Mouse (Mus musculus) MEL (cell line): Measurements from ENCODE around the gene Pdgfc. TPM values are rescaled to one million over a fixed set of nuclear protein-coding genes. Genes with fewer than 3 reads are reported as not detected.

ENCODE experiments used
- DNase-seq: peaks from one replicate; pipeline ENCODE4 v3.0.0; 2011; ENCODE audit warnings: low read depth, low spot score
- H3K27ac ChIP-seq: 2 replicates; pipeline ENCODE4 v1.5.1; 2012; ENCODE audit warnings: low read depth, mild to moderate bottlenecking, control low read depth, low read length, moderate library complexity; ENCODE audit not compliant: control insufficient read depth
- H3K27me3 ChIP-seq, 2 experiments: fragments of 150-350 bp in 1 of 2; sonication (generic) in 1 of 2; 2 replicates each; pipeline ENCODE4 v1.6.1; 2012; ENCODE audit warnings: low read length in 2 of 2, mild to moderate bottlenecking in 2 of 2, improper control_type of control experiment in 1 of 2, moderate library complexity in 1 of 2; ENCODE audit not compliant: insufficient read depth in 2 of 2, control insufficient read depth in 1 of 2
- H3K36me3 ChIP-seq, 2 experiments: 2 replicates each; pipeline ENCODE4 v1.6.1; 2012 to 2014; ENCODE audit warnings: low read length in 2 of 2, improper control_type of control experiment in 1 of 2, inconsistent platforms in 1 of 2, mild to moderate bottlenecking in 1 of 2; ENCODE audit not compliant: insufficient read depth in 2 of 2, control insufficient read depth in 1 of 2
- H3K4me1 ChIP-seq, 2 experiments: fragments of 150-350 bp in 1 of 2; sonication (generic) in 1 of 2; 2 replicates each; pipeline ENCODE4 v1.6.1; 2012; ENCODE audit warnings: low read length in 2 of 2, improper control_type of control experiment in 1 of 2, mild to moderate bottlenecking in 1 of 2; ENCODE audit not compliant: insufficient read depth in 2 of 2, control insufficient read depth in 1 of 2
- H3K4me3 ChIP-seq, 2 experiments: fragments of 150-350 bp in 1 of 2; sonication (generic) in 1 of 2; 2 replicates each; pipeline ENCODE4 v1.5.1; 2012; ENCODE audit warnings: low read depth in 2 of 2, low read length in 2 of 2, mild to moderate bottlenecking in 2 of 2, moderate library complexity in 2 of 2, control low read depth in 1 of 2, improper control_type of control experiment in 1 of 2; ENCODE audit not compliant: control insufficient read depth in 1 of 2, insufficient read depth in 1 of 2
- H3K79me2 ChIP-seq: 2 replicates; pipeline ENCODE4 v1.6.1; 2012; ENCODE audit warnings: mild to moderate bottlenecking, low read length, moderate library complexity; ENCODE audit not compliant: control insufficient read depth, poor library complexity, insufficient read depth
- H3K9ac ChIP-seq: 2 replicates; pipeline ENCODE4 v1.6.1; 2012; ENCODE audit warnings: low read depth, mild to moderate bottlenecking, control low read depth, low read length, moderate library complexity; ENCODE audit not compliant: control insufficient read depth, poor library complexity, severe bottlenecking
- H3K9me3 ChIP-seq: fragments of 150-350 bp; sonication (generic); replicated peaks from 2 replicates; pipeline ENCODE4 v1.6.1; 2012; ENCODE audit warnings: mild to moderate bottlenecking, low read length, improper control_type of control experiment, moderate library complexity; ENCODE audit not compliant: insufficient read depth
- CHD1 ChIP-seq: IDR thresholded peaks from 2 replicates; pipeline ENCODE4 v1.6.1; 2012; ENCODE audit warnings: low read depth, mild to moderate bottlenecking, inconsistent platforms, low read length, improper control_type of control experiment
- CHD2 ChIP-seq: IDR thresholded peaks from 2 replicates; pipeline ENCODE4 v1.6.1; 2011; ENCODE audit warnings: low read length, improper control_type of control experiment
- EP300 ChIP-seq, 2 experiments: IDR thresholded peaks; 2 replicates each; pipeline ENCODE4 v1.6.1; 2011; ENCODE audit warnings: improper control_type of control experiment in 2 of 2, low read length in 2 of 2, low read depth in 1 of 2, mild to moderate bottlenecking in 1 of 2
- ETS1 ChIP-seq: IDR thresholded peaks from 2 replicates; pipeline ENCODE4 v1.6.1; 2012; ENCODE audit warnings: low read depth, mild to moderate bottlenecking, inconsistent platforms, low read length, improper control_type of control experiment, moderate library complexity
- GABPA ChIP-seq: IDR thresholded peaks from 2 replicates; pipeline ENCODE4 v1.6.1; 2012; ENCODE audit warnings: low read depth, mild to moderate bottlenecking, inconsistent platforms, low read length, improper control_type of control experiment, moderate library complexity
- JUND ChIP-seq: IDR thresholded peaks from 2 replicates; pipeline ENCODE4 v1.6.1; 2011; ENCODE audit warnings: low read depth, mild to moderate bottlenecking, improper control_type of control experiment, low read length
- MAFK ChIP-seq: IDR thresholded peaks from 2 replicates; pipeline ENCODE4 v1.6.1; 2011; ENCODE audit warnings: low read depth, mild to moderate bottlenecking, low read length, improper control_type of control experiment, borderline replicate concordance
- MAX ChIP-seq: IDR thresholded peaks from 2 replicates; pipeline ENCODE4 v1.6.1; 2011; ENCODE audit warnings: low read length, improper control_type of control experiment
- MXI1 ChIP-seq: IDR thresholded peaks from 2 replicates; pipeline ENCODE4 v1.6.1; 2011; ENCODE audit warnings: mild to moderate bottlenecking, low read depth, low read length, improper control_type of control experiment
- MYC ChIP-seq: IDR thresholded peaks from 2 replicates; pipeline ENCODE4 v1.6.1; 2011; ENCODE audit warnings: low read depth, mild to moderate bottlenecking, low read length, improper control_type of control experiment, moderate library complexity
- NELFE ChIP-seq: IDR thresholded peaks from 2 replicates; pipeline ENCODE4 v1.6.1; 2011; ENCODE audit warnings: low read depth, low read length, improper control_type of control experiment
- NRF1 ChIP-seq: IDR thresholded peaks from 2 replicates; pipeline ENCODE4 v1.6.1; 2014; ENCODE audit warnings: low read depth, mild to moderate bottlenecking, inconsistent platforms, low read length, improper control_type of control experiment, moderate library complexity; ENCODE audit not compliant: poor library complexity, insufficient read depth, severe bottlenecking
- POLR2A ChIP-seq, 2 experiments: IDR thresholded peaks; 2 replicates each; pipeline ENCODE4 v1.6.1; 2011 to 2012; ENCODE audit warnings: low read length in 2 of 2, mild to moderate bottlenecking in 2 of 2, control low read depth in 1 of 2, improper control_type of control experiment in 1 of 2, low read depth in 1 of 2, moderate library complexity in 1 of 2; ENCODE audit not compliant: control insufficient read depth in 1 of 2, insufficient read depth in 1 of 2, poor library complexity in 1 of 2
- POLR2AphosphoS5 ChIP-seq: IDR thresholded peaks from 2 replicates; pipeline ENCODE4 v1.6.1; 2012; ENCODE audit warnings: low read depth, borderline replicate concordance, mild to moderate bottlenecking, inconsistent platforms, low read length, moderate library complexity, mixed read lengths
- RCOR1 ChIP-seq: IDR thresholded peaks from 2 replicates; pipeline ENCODE4 v1.6.1; 2012; ENCODE audit warnings: low read depth, mild to moderate bottlenecking, inconsistent platforms, low read length, improper control_type of control experiment
- SIN3A ChIP-seq: IDR thresholded peaks from 2 replicates; pipeline ENCODE4 v1.6.1; 2012; ENCODE audit warnings: low read length, improper control_type of control experiment, inconsistent platforms
- TAL1 ChIP-seq: IDR thresholded peaks from 2 replicates; pipeline ENCODE4 v1.6.1; 2012; ENCODE audit warnings: mild to moderate bottlenecking, inconsistent platforms, low read length, moderate library complexity, mixed read lengths
- TBP ChIP-seq: IDR thresholded peaks from 2 replicates; pipeline ENCODE4 v1.8.0; 2011; ENCODE audit warnings: low read depth, low read length, improper control_type of control experiment
- USF1 ChIP-seq: IDR thresholded peaks from 2 replicates; pipeline ENCODE4 v1.6.1; 2014; ENCODE audit warnings: low read depth, mild to moderate bottlenecking, inconsistent platforms, low read length, improper control_type of control experiment, moderate library complexity
- USF2 ChIP-seq, 2 experiments: IDR thresholded peaks; 2 replicates each; pipeline ENCODE4 v1.6.1; 2011 to 2012; ENCODE audit warnings: improper control_type of control experiment in 2 of 2, low read length in 2 of 2, borderline replicate concordance in 1 of 2, inconsistent platforms in 1 of 2, low read depth in 1 of 2, mild to moderate bottlenecking in 1 of 2; ENCODE audit not compliant: insufficient read depth in 1 of 2
- ZKSCAN1 ChIP-seq: IDR thresholded peaks from 2 replicates; pipeline ENCODE4 v1.6.1; 2012; ENCODE audit warnings: low read depth, mild to moderate bottlenecking, inconsistent platforms, low read length, improper control_type of control experiment, moderate library complexity
- ZMIZ1 ChIP-seq: IDR thresholded peaks from 2 replicates; pipeline ENCODE4 v1.6.1; 2012; ENCODE audit warnings: low read depth, mild to moderate bottlenecking, inconsistent platforms, low read length, improper control_type of control experiment, moderate library complexity
- polyA plus RNA-seq, 2 experiments: library from polyadenylated mRNA; stranded (reverse) in 1 of 2; unstranded in 1 of 2; fragments of >175 nt in 1 of 2; fragments of >200 nt in 1 of 2; gene quantifications; 2 replicates each; pipeline versions ENCODE4 v1.2.1 to v1.2.4; 2012; ENCODE audit warnings: low replicate concordance in 2 of 2, low read depth in 1 of 2; ENCODE audit not compliant: insufficient read length in 2 of 2, insufficient read depth in 1 of 2, missing spikeins in 1 of 2
- total RNA-seq: library from RNA; depleted of rRNA; stranded (reverse); fragments of 300-350 nt; gene quantifications from 2 replicates; pipeline ENCODE4 v1.2.3, GENCODE M21; 2012

Gene Pdgfc
- total and polyA plus RNA-seq, 3 experiments = not detected

GRCm38 (mm10) chr3:81164091-81164490, 127.9 kb downstream of the Pdgfc start:
- Histone ChIP-seq H3K27ac (no peak overlapping the region), H3K79me2 (no peaks in the 10 kb centered on the region), H3K4me3 (no peak overlapping the region), H3K9ac (no peak overlapping the region), H3K4me1 (no peaks in the 10 kb centered on the region), H3K27me3 (no peaks in the 10 kb centered on the region), H3K9me3 (no peaks in the 10 kb centered on the region), H3K36me3 (no peaks in the 10 kb centered on the region)
- no peak for TF ChIP-seq CHD1
- no peak for TF ChIP-seq JUND
- no peak for TF ChIP-seq GABPA
- no peak for TF ChIP-seq EP300 (IDR thresholded peaks at IDR 0.05; ENCODE audit: low read depth in 1 of 2, low read length in 2 of 2)
- TF ChIP-seq MXI1 = no peak
- DNase-seq = no peak

DNA sequence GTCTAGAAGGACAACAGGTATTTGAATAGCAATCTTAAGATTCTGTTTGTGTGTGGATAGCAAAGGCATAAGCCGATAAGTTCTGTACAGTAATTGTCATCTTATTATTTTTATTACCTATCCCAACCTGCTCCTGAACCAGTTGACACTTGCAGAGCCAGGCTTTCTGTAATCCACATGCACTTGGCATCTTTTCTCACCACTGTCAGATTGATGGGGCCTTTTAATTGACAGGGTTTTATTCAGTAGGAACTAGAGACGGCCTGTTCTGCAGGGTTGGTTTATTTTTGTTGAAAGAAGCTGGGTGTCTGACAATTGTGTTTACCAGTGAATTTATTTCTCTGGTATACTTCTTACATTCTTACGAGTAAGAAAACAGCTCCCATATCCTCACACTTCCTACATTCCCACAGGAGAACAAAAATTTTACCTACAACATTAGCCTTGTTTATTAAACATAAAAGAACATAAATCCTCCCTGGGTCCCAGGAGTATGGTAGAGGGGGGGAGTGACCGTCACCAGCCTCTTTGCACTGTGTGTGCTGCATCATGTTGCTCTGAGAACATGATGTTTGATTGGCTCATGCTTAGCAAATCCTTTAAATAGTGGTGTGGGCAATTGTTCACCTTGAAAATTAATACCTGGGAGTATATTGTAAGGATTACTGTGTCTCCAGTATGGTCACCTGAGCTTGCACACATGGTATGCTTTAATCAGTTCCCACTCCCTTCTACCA, 134.0 kb downstream of the Pdgfc start:
- no peak overlapping the region for H3K9ac ChIP-seq
- no peak for DNase-seq
- no peak overlapping the region for H3K4me3 ChIP-seq
- no peaks in the 10 kb centered on the region for H3K9me3 ChIP-seq
- H3K36me3 ChIP-seq = no peaks in the 10 kb centered on the region
- H3K79me2 ChIP-seq = no peaks in the 10 kb centered on the region
- TF ChIP-seq TAL1 (no peak), MAX (no peak), CHD1 (no peak), CHD2 (no peak), ZKSCAN1 (no peak)
- no peaks in the 10 kb centered on the region for H3K4me1 ChIP-seq
- H3K27ac ChIP-seq = no peak overlapping the region
- H3K27me3 ChIP-seq = no peaks in the 10 kb centered on the region

- Histone ChIP-seq H3K4me3 (no peak overlapping the region), H3K27me3 (no peaks in the 10 kb centered on the region), H3K9me3 (no peaks in the 10 kb centered on the region), H3K9ac (no peak overlapping the region), H3K27ac (no peak overlapping the region), H3K4me1 (no peaks in the 10 kb centered on the region), H3K36me3 (no peaks in the 10 kb centered on the region), H3K79me2 (no peaks in the 10 kb centered on the region)
- TF ChIP-seq TBP (no peak), RCOR1 (no peak), MYC (no peak), ETS1 (no peak), USF2 (IDR thresholded peaks at IDR 0.05; ENCODE audit: borderline replicate concordance in 1 of 2, insufficient read depth in 1 of 2, low read depth in 1 of 2, low read length in 2 of 2) (no peak), SIN3A (no peak), USF1 (no peak), ZKSCAN1 (no peak), NRF1 (no peak), MXI1 (no peak), CHD1 (no peak), ZMIZ1 (no peak), POLR2A (IDR thresholded peaks at IDR 0.05; ENCODE audit: control insufficient read depth in 1 of 2, insufficient read depth in 1 of 2, low read depth in 1 of 2, low read length in 2 of 2, poor library complexity in 1 of 2) (no peak), MAFK (no peak), MAX (no peak), NELFE (no peak), POLR2AphosphoS5 (no peak)
- DNase-seq = no peak
Observed at GRCm38 (mm10) chr3:81174832-81175231, 138.6 kb downstream of the Pdgfc start.
